Comparison of ENCODE assay signal across 8 mouse cellular contexts in genomic region chr17:21733529-21734031, GRCm38 (mm10). TPM values are rescaled to one million over a fixed set of nuclear protein-coding genes. Genes with fewer than 3 reads are reported as not detected.
A peak's percentile ranks its signal among the peaks of the same experiment; 100 is the strongest.
DNase-seq lines count a peak whose midpoint lies in the region; ATAC-seq and TF ChIP-seq lines count a peak whose summit lies in the region.

No protein-coding gene starts in this region.

- peak overlapping the region; percentile 80 for H3K9ac ChIP-seq in forebrain, embryonic 13.5 days
- H3K9ac ChIP-seq in liver, postnatal 0 days (replicated peaks): peak overlapping the region; percentile 84
- H3K9ac ChIP-seq in neural tube, embryonic 14.5 days (replicated peaks; ENCODE audit: low read depth, low read length): peak overlapping the region; percentile 76

- peak; percentile 51 for TF ChIP-seq CTCF in liver, postnatal 0 days (IDR thresholded peaks at IDR 0.05; ENCODE audit: low read depth)

- peak; percentile 93 for DNase-seq in ES-CJ7 (ENCODE audit: low read depth, low spot score)
- DNase-seq in heart, postnatal 10 days: peak; percentile 87 to 89
- peak; percentile 48 for DNase-seq in large intestine, adult 2 months (ENCODE audit: low read depth, low spot score)
- peak; percentile 78 for DNase-seq in liver, postnatal 0 days
- DNase-seq in testis, postnatal 10 days (ENCODE audit: low spot score): peak; percentile 76

- peak overlapping the region; percentile 58 for H3K4me2 ChIP-seq in forebrain, embryonic 13.5 days
- H3K4me2 ChIP-seq in liver, postnatal 0 days (ENCODE audit: low read depth, low read length): peak overlapping the region; percentile 81
- peak overlapping the region; percentile 53 for H3K4me2 ChIP-seq in neural tube, embryonic 14.5 days (ENCODE audit: low read depth, low read length)

- ATAC-seq in cerebellum, adult (ENCODE audit: insufficient number of reproducible peaks, low FRiP score, low TSS enrichment): peak; percentile 92
- peak; percentile 99 for ATAC-seq in forebrain, embryonic 13.5 days
- ATAC-seq in liver, postnatal 0 days: peak; percentile 98
- ATAC-seq in neural tube, embryonic 14.5 days (ENCODE audit: low read depth): peak; percentile 98

- no peaks in the 10 kb centered on the region for H3K27me3 ChIP-seq in forebrain, embryonic 13.5 days
- no peaks in the 10 kb centered on the region for H3K27me3 ChIP-seq in liver, postnatal 0 days (ENCODE audit: insufficient read depth, low read length)
- no peaks in the 10 kb centered on the region for H3K27me3 ChIP-seq in neural tube, embryonic 14.5 days (ENCODE audit: control insufficient read depth, insufficient read depth, low read length)

- 0% methylated on average over 27 of the region's 27 CpGs for WGBS in forebrain, embryonic 13.5 days
- WGBS in large intestine, adult 2 months: 1% methylated on average over 27 of the region's 27 CpGs
- 1% methylated on average over 27 of the region's 27 CpGs for WGBS in liver, postnatal 0 days (ENCODE audit: insufficient replicate concordance)
- WGBS in neural tube, embryonic 14.5 days: under 1% methylated on average over 27 of the region's 27 CpGs

- H3K4me1 ChIP-seq in forebrain, embryonic 13.5 days: peaks cover 9% of the 10 kb centered on the region
- peaks cover 7% of the 10 kb centered on the region for H3K4me1 ChIP-seq in liver, postnatal 0 days (ENCODE audit: insufficient read depth)
- H3K4me1 ChIP-seq in neural tube, embryonic 14.5 days (ENCODE audit: control insufficient read depth, insufficient read depth, low read length): peaks cover 8% of the 10 kb centered on the region

- H3K9me3 ChIP-seq in forebrain, embryonic 13.5 days (replicated peaks): no peaks in the 10 kb centered on the region
- H3K9me3 ChIP-seq in liver, postnatal 0 days (ENCODE audit: low read length): no peaks in the 10 kb centered on the region
- H3K9me3 ChIP-seq in neural tube, embryonic 14.5 days (ENCODE audit: control insufficient read depth, low read length): no peaks in the 10 kb centered on the region

- TF ChIP-seq EP300 in liver, postnatal 0 days (IDR thresholded peaks at IDR 0.05; ENCODE audit: low read depth): peak; percentile 11; the same call in 1 of the 2 replicates

- intact Hi-C loops in heart, postnatal 10 days (cut with DNase I): loop anchor here (10.0 kb wide), 1 partner anchor 231 kb away; the partner anchor contains the start of genes Zfp942 and Zfp943

- H3K4me3 ChIP-seq in forebrain, embryonic 13.5 days: peak overlapping the region; percentile 73
- peak overlapping the region; percentile 86 for H3K4me3 ChIP-seq in liver, postnatal 0 days (ENCODE audit: low read depth, low read length)
- peak overlapping the region; percentile 74 for H3K4me3 ChIP-seq in neural tube, embryonic 14.5 days (ENCODE audit: low read depth, low read length)

- peaks cover 11% of the 10 kb centered on the region for H3K36me3 ChIP-seq in forebrain, embryonic 13.5 days (ENCODE audit: poor library complexity, severe bottlenecking)
- H3K36me3 ChIP-seq in liver, postnatal 0 days (replicated peaks; ENCODE audit: insufficient read depth, low read length): no peaks in the 10 kb centered on the region; the same call in 1 of the 2 replicates
- peaks cover 11% of the 10 kb centered on the region for H3K36me3 ChIP-seq in neural tube, embryonic 14.5 days (ENCODE audit: control insufficient read depth, insufficient read depth, low read length)

- H3K27ac ChIP-seq in forebrain, embryonic 13.5 days: peak overlapping the region; percentile 80
- peak overlapping the region; percentile 89 for H3K27ac ChIP-seq in liver, postnatal 0 days (ENCODE audit: low read depth)
- peak overlapping the region; percentile 79 for H3K27ac ChIP-seq in neural tube, embryonic 14.5 days (ENCODE audit: low read depth, low read length)

RNA-seq across cellular contexts. Expression of gene Zfp229, which starts 3.0 kb away (rescaled TPM):
- polyA plus RNA-seq in forebrain, embryonic 13.5 days (2015; fragmentation: Nextera tagmentation; extraction: Ambion mirVana): 8.7 and 11.1 TPM in 2 replicates
- 1 to 10 TPM; 6.7 to 6.9 TPM for total RNA-seq in heart, postnatal 10 days (2021)
- polyA plus RNA-seq in large intestine, adult 2 months (2012; rRNA removed): 0.21 and 0.69 TPM in 2 replicates
- polyA plus RNA-seq in liver, postnatal 0 days (2015; fragmentation: Nextera tagmentation; extraction: Ambion mirVana): 1.4 and 1.6 TPM in 2 replicates
- polyA plus RNA-seq in neural tube, embryonic 14.5 days (2014; fragmentation: Nextera tagmentation; extraction: Ambion mirVana): 11.5 and 11.8 TPM in 2 replicates

RNA-seq across cellular contexts. Expression of gene Zfp760, which starts 26.0 kb away (rescaled TPM):
- polyA plus RNA-seq in forebrain, embryonic 13.5 days (2015; fragmentation: Nextera tagmentation; extraction: Ambion mirVana): 20.7 and 22.1 TPM in 2 replicates
- total RNA-seq in heart, postnatal 10 days (2021): 1 to 10 TPM; 2.9 to 3.9 TPM
- 0.87 and 0.97 TPM in 2 replicates for polyA plus RNA-seq in large intestine, adult 2 months (2012; rRNA removed)
- 1.3 and 1.9 TPM in 2 replicates for polyA plus RNA-seq in liver, postnatal 0 days (2015; fragmentation: Nextera tagmentation; extraction: Ambion mirVana)
- polyA plus RNA-seq in neural tube, embryonic 14.5 days (2014; fragmentation: Nextera tagmentation; extraction: Ambion mirVana): 11.6 and 15.5 TPM in 2 replicates

RNA-seq across cellular contexts. Expression of gene Gm10226, which starts 41.9 kb away (rescaled TPM):
- 15.5 and 21.5 TPM in 2 replicates for polyA plus RNA-seq in forebrain, embryonic 13.5 days (2015; fragmentation: Nextera tagmentation; extraction: Ambion mirVana)
- 1 to 10 TPM; 2.0 to 2.2 TPM for total RNA-seq in heart, postnatal 10 days (2021)
- not detected in 2 replicates for polyA plus RNA-seq in large intestine, adult 2 months (2012; rRNA removed)
- 0.82 and 2.1 TPM in 2 replicates for polyA plus RNA-seq in liver, postnatal 0 days (2015; fragmentation: Nextera tagmentation; extraction: Ambion mirVana)
- polyA plus RNA-seq in neural tube, embryonic 14.5 days (2014; fragmentation: Nextera tagmentation; extraction: Ambion mirVana): 24.6 and 26.9 TPM in 2 replicates

Comparison
In these comparisons a context has a peak if more than half of its experiments do, and no peak if none do; other contexts are left out.
1. Peak in every context shown above with its lines: DNase-seq, ATAC-seq, H3K4me3 ChIP-seq and H3K27ac ChIP-seq.